Mouse (Mus musculus): ENCODE data around the gene Dlg2.

- TF ChIP-seq CTCF (IDR thresholded peaks at IDR 0.05; ENCODE audit: low read depth, low read length) (no peak), POLR2A (IDR thresholded peaks at IDR 0.05; ENCODE audit: insufficient read depth, low read length) (no peak), EP300 (IDR thresholded peaks at IDR 0.05; ENCODE audit: insufficient read depth, low read depth, low read length) (no peak)
Measured at GRCm38 (mm10) chr7:92087429-92087828, 1611.0 kb downstream of the Dlg2 start.

Data from ES-Bruce4 (cell line).